Mouse (Mus musculus) liver, postnatal 0 days (tissue): ENCODE results near the gene Chchd4. TPM values are rescaled to one million over a fixed set of nuclear protein-coding genes. Genes with fewer than 3 reads are reported as not detected.

Experiments used
- ATAC-seq: fragments of 200-750 bp; cut with Nextera tagmentation; 2 replicates; pipeline ENCODE4 v1.8.0; 2017; ENCODE audit warnings: mild to moderate bottlenecking, moderate library complexity
- DNase-seq: peaks from one replicate; pipeline ENCODE4 v3.0.0-alpha.2; 2016
- H3K27ac ChIP-seq: fragments of 300-500 bp; sonication (generic); 2 replicates; pipeline ENCODE4 v1.5.1; 2014; ENCODE audit warnings: antibody characterized with exemption, moderate library complexity, mild to moderate bottlenecking, low read depth
- H3K27me3 ChIP-seq: fragments of 300-500 bp; sonication (generic); 2 replicates; pipeline ENCODE4 v1.6.1; 2014; ENCODE audit warnings: low read length, control low read depth, mixed read lengths; ENCODE audit not compliant: insufficient read depth
- H3K36me3 ChIP-seq: fragments of 300-500 bp; sonication (generic); replicated peaks from 2 replicates; pipeline ENCODE4 v1.6.1; 2014; ENCODE audit warnings: mild to moderate bottlenecking, control low read depth, low read length, moderate library complexity, mixed read lengths; ENCODE audit not compliant: insufficient read depth
- H3K4me1 ChIP-seq: fragments of 300-500 bp; sonication (generic); 2 replicates; pipeline ENCODE4 v1.6.1; 2014; ENCODE audit warnings: antibody characterized with exemption, mild to moderate bottlenecking, control low read depth; ENCODE audit not compliant: insufficient read depth
- H3K4me2 ChIP-seq: fragments of 300-500 bp; sonication (generic); 2 replicates; pipeline ENCODE4 v1.6.1; 2014; ENCODE audit warnings: low read depth, mild to moderate bottlenecking, low read length, moderate library complexity, mixed read lengths
- H3K4me3 ChIP-seq: fragments of 300-500 bp; sonication (generic); 2 replicates; pipeline ENCODE4 v1.5.1; 2014; ENCODE audit warnings: low read depth, low read length
- H3K9ac ChIP-seq: fragments of 300-500 bp; sonication (generic); replicated peaks from 2 replicates; pipeline ENCODE4 v1.6.1; 2014; ENCODE audit warnings: mild to moderate bottlenecking, moderate library complexity
- H3K9me3 ChIP-seq: fragments of 300-500 bp; sonication (generic); 2 replicates; pipeline ENCODE4 v1.6.1; 2016; ENCODE audit warnings: mild to moderate bottlenecking, control low read depth, low read length, mixed read lengths
- CTCF ChIP-seq: sonication (generic); IDR thresholded peaks from 2 replicates; pipeline ENCODE4 v1.5.1; 2016; ENCODE audit warnings: antibody characterized with exemption, low read depth
- EP300 ChIP-seq: IDR thresholded peaks from 2 replicates; pipeline ENCODE4 v1.6.1; 2016; ENCODE audit warnings: antibody characterized with exemption, low read depth, mild to moderate bottlenecking
- WGBS: fragments of 180-500 bp; shearing (Covaris S2); extraction: QIAGEN DNeasy Blood & Tissue Kit; methylation state at CpG from one replicate; pipeline ENCODE4 v1.1.7; 2014; ENCODE audit not compliant: insufficient replicate concordance; 5-methylcytosine and 5-hydroxymethylcytosine counted together
- polyA plus RNA-seq: library from polyadenylated mRNA; unstranded; fragments of >200 nt; fragmentation: Nextera tagmentation; extraction: Ambion mirVana; gene quantifications from 2 replicates; pipeline ENCODE4 v1.2.1, GENCODE M21; 2015

Chchd4 gene
- polyA plus RNA-seq: 10.7 and 11.3 TPM in 2 replicates

- WGBS: under 1% methylated on average over 74 of the region's 74 CpGs
- ATAC-seq (peak; percentile 97), DNase-seq (peak; percentile 98)
- peak within 1 kb of the TSS; percentile 99 for H3K4me2 ChIP-seq
- H3K27ac ChIP-seq: peak within 1 kb of the TSS; percentile 90
- H3K9ac ChIP-seq: peak within 1 kb of the TSS; percentile 88
- H3K36me3 ChIP-seq: peaks cover 11% of the 10 kb centered on the region
- H3K9me3 ChIP-seq: no peaks in the 10 kb centered on the region
- H3K4me1 ChIP-seq: peaks cover 22% of the 10 kb centered on the region
- peak within 1 kb of the TSS; percentile 82 for H3K4me3 ChIP-seq
- no peaks in the 10 kb centered on the region for H3K27me3 ChIP-seq
- TF ChIP-seq CTCF: no peak
- TF ChIP-seq EP300: no peak
Measured at GRCm38 (mm10) chr6:91472868-91473804, at the start of gene Chchd4, which contains the start of gene Tmem43. Gene Chchd4 (minus strand): TSS chr6:91473546. Gene Tmem43 (plus strand): TSS chr6:91473703.

GRCm38 (mm10) chr6:91522816-91523215 lies 49.5 kb upstream of the Chchd4 start:
- WGBS: 87% methylated on average over 5 of the region's 5 CpGs
- H3K4me2 ChIP-seq: no peak overlapping the region
- H3K27me3 ChIP-seq: no peaks in the 10 kb centered on the region
- TF ChIP-seq EP300 (no peak), CTCF (no peak)
- ATAC-seq: no peak
- no peak overlapping the region for H3K27ac ChIP-seq
- no peak for DNase-seq
- peaks cover 56% of the 10 kb centered on the region for H3K36me3 ChIP-seq
- H3K4me3 ChIP-seq: no peak overlapping the region
- no peaks in the 10 kb centered on the region for H3K9me3 ChIP-seq
- no peaks in the 10 kb centered on the region for H3K4me1 ChIP-seq
- H3K9ac ChIP-seq: no peak overlapping the region

DNA sequence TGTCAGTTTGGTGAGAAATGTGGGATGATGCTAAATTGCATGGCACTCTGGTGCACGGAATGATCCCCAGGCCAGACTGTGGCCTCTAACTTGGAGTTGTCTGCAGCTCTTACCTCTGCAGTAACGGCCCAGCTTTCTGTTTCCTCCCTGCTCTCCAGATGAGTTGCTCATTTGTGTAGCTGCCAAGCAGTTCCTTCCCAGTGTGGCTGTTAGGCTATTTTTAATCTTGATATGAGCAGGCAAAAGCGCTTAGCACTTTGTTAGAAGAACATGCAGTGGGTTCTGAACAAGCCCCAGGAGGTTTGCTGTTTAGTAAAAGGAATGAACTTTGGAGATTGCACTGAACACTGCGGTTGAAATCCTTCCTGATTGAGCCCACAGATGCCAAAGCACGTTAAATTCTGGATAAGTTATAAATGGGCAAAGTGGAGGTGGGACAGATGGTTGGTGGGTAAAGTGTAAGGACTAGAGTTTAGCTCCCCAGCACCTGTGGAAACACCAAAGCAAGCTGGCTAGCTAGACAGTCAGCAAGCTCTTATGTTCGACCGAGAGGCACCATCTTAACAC lies 45.2 kb upstream of the Chchd4 start:
- 74% methylated on average over 7 of the region's 7 CpGs for WGBS
- Histone ChIP-seq H3K27me3 (no peaks in the 10 kb centered on the region), H3K9ac (no peak overlapping the region), H3K27ac (no peak overlapping the region), H3K9me3 (no peaks in the 10 kb centered on the region), H3K4me1 (peaks cover 16% of the 10 kb centered on the region), H3K36me3 (peaks cover 53% of the 10 kb centered on the region), H3K4me3 (no peak overlapping the region), H3K4me2 (no peak overlapping the region)
- DNase-seq: no peak
- ATAC-seq: no peak
- TF ChIP-seq CTCF: no peak
- no peak for TF ChIP-seq EP300

DNA sequence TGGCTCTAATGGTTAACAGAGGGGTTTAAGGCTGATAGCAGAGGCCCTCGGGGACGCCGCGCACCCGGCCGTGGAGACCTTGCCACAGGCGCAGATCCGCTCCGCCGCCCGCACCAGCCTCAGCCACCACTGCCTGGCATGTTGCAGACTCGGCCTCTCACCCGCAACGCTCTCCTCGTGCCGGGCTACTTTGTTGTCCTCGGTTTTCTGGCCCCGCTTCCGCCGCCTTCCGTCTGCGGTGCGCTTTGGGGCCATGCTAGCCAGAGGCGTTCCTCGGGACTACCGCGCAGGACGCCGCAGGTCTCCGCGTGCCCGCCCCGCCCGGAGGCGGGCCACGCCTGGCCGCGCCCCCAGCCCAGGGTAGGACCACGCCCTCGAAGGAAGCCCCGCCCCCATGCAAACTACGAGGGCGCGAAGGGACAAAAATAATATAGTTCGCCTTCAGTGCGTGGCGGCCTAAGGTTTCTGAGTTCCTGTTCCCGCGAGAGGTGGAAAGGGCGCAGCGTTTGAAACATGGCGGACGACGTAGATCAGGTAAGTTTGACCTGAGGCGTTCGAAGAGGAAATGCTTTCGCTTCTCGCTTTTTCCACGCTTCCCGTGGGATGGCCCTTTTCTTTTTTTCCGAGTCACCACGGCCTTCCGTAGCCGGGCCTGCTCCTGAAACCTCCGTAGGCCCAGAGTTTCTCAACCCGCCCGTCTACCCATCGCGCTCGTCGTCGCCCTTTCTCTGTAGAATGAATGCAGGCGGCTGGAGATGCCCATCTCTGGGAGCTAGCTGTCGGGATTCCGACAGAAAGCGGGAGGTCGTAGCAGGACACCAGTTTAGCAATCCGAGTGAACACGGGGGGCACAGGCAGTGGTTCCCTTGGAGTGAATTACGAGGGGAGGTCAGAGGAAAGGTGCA lies 42.5 kb upstream of the Chchd4 start, which contains the start of the genes Xpc and Lsm3:
Gene Xpc (minus strand): TSS at position 344 of the 905 bp plus-strand sequence.
Gene Lsm3 (plus strand): TSS at position 384 of the 905 bp plus-strand sequence.
- Histone ChIP-seq H3K4me3 (peak within 1 kb of the TSS; percentile 91), H3K27ac (peak within 1 kb of the TSS; percentile 67), H3K9ac (peak within 1 kb of the TSS; percentile 88), H3K4me2 (peak within 1 kb of the TSS; percentile 87), H3K9me3 (no peaks in the 10 kb centered on the region), H3K36me3 (peaks cover 31% of the 10 kb centered on the region), H3K4me1 (peaks cover 16% of the 10 kb centered on the region), H3K27me3 (no peaks in the 10 kb centered on the region)
- DNase-seq: peak; percentile 99
- ATAC-seq: peak; percentile 98
- under 1% methylated on average over 80 of the region's 80 CpGs for WGBS
- TF ChIP-seq CTCF (0 out of 2 replicates have a peak, but pooled peaks have one; percentile 17), EP300 (0 out of 2 replicates have a peak, but pooled peaks have one; percentile 53)

DNA sequence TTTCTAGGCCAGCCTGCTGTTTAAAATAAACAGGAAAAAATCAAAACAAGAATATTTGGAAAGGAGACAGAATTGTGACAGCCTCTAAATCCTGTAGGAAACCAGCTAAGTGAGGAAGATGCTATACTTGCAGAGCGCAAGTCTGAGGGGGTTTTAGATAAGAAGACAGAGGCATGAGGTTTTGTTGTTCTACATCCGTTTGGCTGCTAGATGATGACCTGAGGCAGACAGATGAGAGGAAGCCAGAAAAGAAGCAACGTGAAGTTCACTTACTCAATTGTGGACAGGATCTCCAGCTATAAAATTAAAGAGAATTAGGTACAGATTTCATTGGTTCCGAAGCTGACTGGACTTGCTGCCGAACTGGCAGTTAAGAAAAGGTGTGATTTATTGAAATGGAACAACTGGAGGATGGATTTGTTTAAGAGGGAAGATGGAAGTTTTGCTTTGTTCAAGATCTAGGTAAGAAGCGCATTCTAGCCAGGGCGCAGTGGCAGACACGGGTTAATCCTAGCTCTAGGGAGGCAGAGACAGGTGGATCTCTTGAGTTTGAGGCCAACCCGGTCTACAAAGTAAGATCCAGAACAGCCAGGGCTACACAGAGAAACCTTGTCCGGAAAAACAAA lies 41.5 kb upstream of the Chchd4 start:
- 22% methylated on average over 10 of the region's 10 CpGs for WGBS
- Histone ChIP-seq H3K4me3 (peak overlapping the region; percentile 91), H3K4me2 (peak overlapping the region; percentile 87), H3K36me3 (peaks cover 22% of the 10 kb centered on the region), H3K27me3 (no peaks in the 10 kb centered on the region), H3K9ac (peak overlapping the region; percentile 74), H3K9me3 (no peaks in the 10 kb centered on the region), H3K27ac (peak overlapping the region; percentile 67; the same call in 1 of the 2 replicates), H3K4me1 (peaks cover 16% of the 10 kb centered on the region)
- no peak for TF ChIP-seq EP300
- no peak for TF ChIP-seq CTCF
- ATAC-seq: no peak
- DNase-seq: no peak
